Mouse (Mus musculus): Measurements from ENCODE around the gene Ctsq.
"Not testable (repeated sequence)": the region's sequence is repeated elsewhere in the genome, so short reads cannot be mapped to it uniquely, and the experiment has no call there.

The Ctsq gene

DNA sequence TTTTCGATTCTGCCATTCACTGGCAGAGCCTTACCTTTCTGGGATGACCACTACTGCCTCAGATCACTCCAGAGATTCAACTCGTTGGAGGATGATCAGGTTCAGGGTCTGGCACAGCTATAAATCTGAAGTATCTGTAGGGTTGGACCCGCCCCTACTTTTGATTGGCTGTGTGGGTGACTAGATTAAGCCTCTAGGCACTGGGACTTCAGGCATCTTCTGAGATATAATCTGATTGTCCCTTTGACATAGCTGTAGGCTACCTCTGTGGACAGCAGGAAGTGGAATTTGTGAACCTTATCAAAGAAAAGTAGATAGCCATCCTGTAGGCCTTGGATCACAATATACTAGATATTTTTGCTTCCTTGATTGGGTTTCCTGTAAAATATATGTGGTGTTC is at the start of gene Ctsq:
TSS of gene Ctsq (minus strand) at position 101 of the 400 bp plus-strand sequence.
- DNase-seq (ENCODE audit: low read depth, low spot score), result no peak

DNA sequence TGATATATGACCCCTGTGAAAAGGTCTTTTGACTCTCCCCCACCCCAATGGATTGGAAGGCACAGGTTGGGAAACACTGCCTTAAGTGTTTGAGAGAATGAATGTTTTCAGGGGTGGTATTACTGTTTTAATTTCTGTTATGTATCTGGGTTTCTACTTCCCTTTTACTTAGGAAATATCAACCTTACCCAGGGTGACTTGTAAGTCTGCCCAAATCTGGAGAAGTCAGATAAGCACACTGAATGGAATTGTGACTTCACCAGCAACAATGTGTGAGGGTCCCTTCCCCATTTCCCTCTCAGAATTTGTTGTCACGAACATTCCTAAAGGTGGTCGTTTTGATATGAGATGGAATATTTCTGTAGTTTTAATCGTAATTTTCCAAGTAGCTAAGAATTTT is 17.6 kb downstream of the Ctsq start:
- no peak for DNase-seq (ENCODE audit: low read depth, low spot score)

DNA sequence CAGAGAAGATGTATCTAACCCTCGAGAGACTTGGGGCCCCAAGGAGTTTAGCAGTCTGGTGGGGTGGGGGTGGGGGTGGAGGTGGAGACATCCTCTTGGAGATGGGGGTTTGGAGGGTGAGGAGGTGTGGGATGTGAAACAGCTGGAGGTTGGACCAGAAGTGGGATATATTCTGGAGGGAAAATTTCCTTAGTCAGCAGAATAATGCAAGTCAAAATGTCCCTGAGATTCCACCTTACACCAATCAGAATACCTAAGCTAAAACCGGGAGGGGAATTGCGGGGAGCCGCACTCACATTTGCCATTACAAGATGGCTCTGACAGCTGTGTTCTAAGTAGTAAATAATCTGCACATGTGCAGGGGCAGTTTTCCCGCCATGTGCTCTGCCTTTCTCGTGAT is 18.6 kb downstream of the Ctsq start:
- no peak for DNase-seq (ENCODE audit: low read depth, low spot score)

DNA sequence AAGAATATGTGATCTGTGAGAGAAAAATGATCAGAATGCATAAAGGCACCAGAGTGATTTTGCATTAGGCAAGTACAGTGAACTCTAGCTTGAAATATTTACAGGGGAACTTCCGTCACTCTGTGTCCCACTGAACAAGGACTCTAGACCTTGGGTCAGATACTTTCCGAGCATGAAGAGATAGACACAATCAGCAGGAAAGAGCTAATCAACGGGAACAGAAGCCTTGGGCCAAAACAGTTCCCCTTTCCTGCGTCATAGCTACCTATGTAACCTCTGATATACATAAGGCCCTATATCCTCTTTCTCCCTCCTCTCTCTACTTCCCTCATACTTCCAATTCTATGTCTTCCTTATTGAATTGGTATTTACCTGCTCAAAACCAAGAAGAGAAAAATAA is 30.3 kb downstream of the Ctsq start:
- DNase-seq (ENCODE audit: low read depth, low spot score), result no peak

DNA sequence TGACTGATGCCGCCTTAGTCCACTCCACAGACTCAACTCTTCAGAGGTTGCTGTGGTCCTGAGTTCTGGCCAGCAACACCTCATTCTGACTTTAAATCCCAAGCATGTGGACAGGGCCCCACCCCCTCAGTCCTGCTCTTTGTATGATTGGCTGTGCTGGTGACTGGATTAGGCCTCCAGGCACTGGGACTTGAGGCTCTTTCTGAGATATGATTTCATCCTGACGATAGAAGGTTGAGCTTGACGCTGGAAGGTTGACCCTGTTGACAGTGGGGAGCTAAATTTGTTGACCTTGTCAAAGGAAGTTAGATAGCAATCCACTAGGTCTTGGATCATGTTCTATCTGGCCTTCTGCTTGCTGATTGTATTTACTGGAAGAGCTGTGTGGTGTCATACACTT is 34.6 kb downstream of the Ctsq start, which contains the start of gene Ctsj:
TSS of gene Ctsj (minus strand) at position 101 of the 400 bp plus-strand sequence.
- DNase-seq (ENCODE audit: low read depth, low spot score), result no peak

DNA sequence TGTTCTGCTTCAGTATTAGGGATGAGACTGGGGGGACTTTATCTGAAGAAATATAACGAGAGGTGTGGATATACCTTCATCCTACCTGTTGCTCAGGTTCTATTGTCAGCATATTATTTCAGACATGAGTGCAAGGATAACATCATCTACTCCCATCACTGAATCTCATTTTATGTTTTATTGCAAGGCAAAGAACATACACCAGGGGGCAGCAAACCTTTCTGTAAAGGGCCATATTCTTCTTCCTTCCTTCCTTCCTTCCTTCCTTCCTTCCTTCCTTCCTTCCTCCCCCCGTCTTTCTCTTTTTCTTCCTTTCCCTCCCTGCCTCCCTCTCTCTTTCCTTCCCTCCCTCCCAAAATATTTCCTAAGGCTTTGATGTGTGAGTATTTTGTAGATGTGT is 42.8 kb downstream of the Ctsq start:
- DNase-seq (ENCODE audit: low read depth, low spot score), result no peak

DNA sequence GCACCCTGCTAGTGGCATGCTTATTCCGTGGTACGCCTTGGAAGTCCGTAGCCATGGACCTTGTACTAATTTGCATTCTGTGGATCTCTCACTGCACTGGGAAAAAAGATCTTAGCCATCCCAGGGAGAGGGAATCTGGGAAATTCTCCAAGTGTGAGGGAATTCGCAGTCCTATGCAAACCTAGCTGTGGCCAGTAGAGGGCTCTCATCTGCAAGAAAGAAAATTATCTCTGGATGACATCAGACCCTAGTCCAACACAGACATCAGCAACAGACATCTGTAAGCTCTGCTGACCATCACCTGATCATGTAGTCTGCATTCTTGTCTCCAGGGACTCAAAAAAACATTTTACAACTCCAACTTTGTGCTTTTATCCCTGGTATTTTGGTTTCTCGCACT is 53.5 kb downstream of the Ctsq start:
- DNase-seq (ENCODE audit: low read depth, low spot score), result not testable (repeated sequence)

Data from embryo, embryonic 11.5 days (tissue).